Mouse (Mus musculus): ENCODE data around the gene Wdr70. TPM values are rescaled to one million over a fixed set of nuclear protein-coding genes. Genes with fewer than 3 reads are reported as not detected.

The Wdr70 gene
- polyA plus RNA-seq, 1 experiment from 2014 or later: 54.9 TPM

DNA sequence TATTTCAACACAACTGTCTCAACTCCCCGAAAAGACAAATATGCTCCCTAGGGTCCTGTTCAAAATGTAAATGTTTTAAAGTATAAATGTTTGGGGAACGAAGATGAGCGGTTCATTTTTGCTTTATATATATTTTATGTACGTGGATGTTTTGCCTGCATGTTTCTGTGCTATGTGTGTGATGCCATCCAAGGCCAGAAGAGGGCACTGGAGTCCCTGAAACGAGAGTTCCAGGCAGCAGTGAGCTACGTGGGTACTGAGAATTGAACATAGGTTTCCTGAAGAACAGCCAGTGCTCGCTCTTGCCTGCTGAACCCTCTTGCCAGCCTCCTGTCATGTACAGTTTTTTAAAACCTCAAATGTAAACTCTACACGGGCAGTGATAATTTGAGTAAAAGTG is 124.6 kb downstream of the Wdr70 start:
- WGBS: 85% methylated on average over 8 of the region's 8 CpGs
- no peak overlapping the region for H3K9ac ChIP-seq
- H3K9me3 ChIP-seq: no peaks in the 10 kb centered on the region
- H3K4me3 ChIP-seq: no peak overlapping the region
- no peaks in the 10 kb centered on the region; the same call in 1 of the 2 replicates for H3K4me1 ChIP-seq
- H3K27me3 ChIP-seq: no peaks in the 10 kb centered on the region
- no peak overlapping the region for H3K4me2 ChIP-seq
- no peak overlapping the region for H3K27ac ChIP-seq
- ATAC-seq (ENCODE audit: insufficient number of reproducible peaks, low FRiP score, low TSS enrichment, low read depth): no peak
- H3K36me3 ChIP-seq: 0 out of 2 replicates have a peak, but pooled peaks cover 6% of the 10 kb centered on the region

DNA sequence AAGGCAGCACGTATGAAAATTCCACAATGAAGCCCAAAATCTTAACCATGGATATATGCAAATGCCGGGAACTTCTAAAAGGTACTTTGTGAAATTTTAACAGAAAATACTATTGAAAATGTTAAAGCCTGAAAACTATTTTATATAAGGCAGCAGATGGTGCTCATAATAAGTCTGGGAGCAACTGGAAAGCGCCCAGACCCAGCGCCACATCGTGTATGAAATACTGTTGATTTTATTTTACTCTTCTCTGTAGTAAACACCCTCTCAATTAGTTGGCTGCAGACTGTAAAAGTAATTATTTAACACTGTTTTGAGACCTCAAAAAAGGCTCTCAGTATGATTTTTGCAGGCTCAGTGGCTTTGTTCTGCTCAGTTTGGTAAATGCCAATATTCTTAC is 126.5 kb downstream of the Wdr70 start:
- 67% methylated on average over 5 of the region's 5 CpGs for WGBS

GRCm38 (mm10) chr15:7962786-7963185 is 136.2 kb downstream of the Wdr70 start:
- 76% methylated on average over 6 of the region's 6 CpGs for WGBS
- H3K9me3 ChIP-seq: no peaks in the 10 kb centered on the region
- ATAC-seq (ENCODE audit: insufficient number of reproducible peaks, low FRiP score, low TSS enrichment, low read depth): no peak
- H3K9ac ChIP-seq: no peak overlapping the region
- H3K36me3 ChIP-seq: no peaks in the 10 kb centered on the region
- H3K4me2 ChIP-seq: no peak overlapping the region
- H3K4me3 ChIP-seq: no peak overlapping the region
- no peaks in the 10 kb centered on the region for H3K27me3 ChIP-seq
- no peak overlapping the region for H3K27ac ChIP-seq
- no peaks in the 10 kb centered on the region for H3K4me1 ChIP-seq

More for the DNA sequence above, 126.5 kb downstream of the Wdr70 start:
- Histone ChIP-seq H3K9ac (no peak overlapping the region), H3K4me2 (no peak overlapping the region), H3K4me3 (no peak overlapping the region), H3K4me1 (no peaks in the 10 kb centered on the region; the same call in 1 of the 2 replicates), H3K9me3 (no peaks in the 10 kb centered on the region), H3K36me3 (0 out of 2 replicates have a peak, but pooled peaks cover 6% of the 10 kb centered on the region), H3K27me3 (no peaks in the 10 kb centered on the region), H3K27ac (no peak overlapping the region)
- no peak for ATAC-seq (ENCODE audit: insufficient number of reproducible peaks, low FRiP score, low TSS enrichment, low read depth)

- H3K4me1 ChIP-seq: no peaks in the 10 kb centered on the region
- H3K27ac ChIP-seq: no peak overlapping the region
- WGBS: 43% methylated on average over 2 of the region's 2 CpGs
- H3K9me3 ChIP-seq: no peaks in the 10 kb centered on the region
- H3K36me3 ChIP-seq: no peaks in the 10 kb centered on the region
- no peaks in the 10 kb centered on the region for H3K27me3 ChIP-seq
- H3K4me3 ChIP-seq: no peak overlapping the region
- ATAC-seq (ENCODE audit: insufficient number of reproducible peaks, low FRiP score, low TSS enrichment, low read depth): no peak
- H3K9ac ChIP-seq: no peak overlapping the region
- H3K4me2 ChIP-seq: no peak overlapping the region
These were observed 137.5 kb downstream of the Wdr70 start for GRCm38 (mm10) chr15:7961489-7961888.

DNA sequence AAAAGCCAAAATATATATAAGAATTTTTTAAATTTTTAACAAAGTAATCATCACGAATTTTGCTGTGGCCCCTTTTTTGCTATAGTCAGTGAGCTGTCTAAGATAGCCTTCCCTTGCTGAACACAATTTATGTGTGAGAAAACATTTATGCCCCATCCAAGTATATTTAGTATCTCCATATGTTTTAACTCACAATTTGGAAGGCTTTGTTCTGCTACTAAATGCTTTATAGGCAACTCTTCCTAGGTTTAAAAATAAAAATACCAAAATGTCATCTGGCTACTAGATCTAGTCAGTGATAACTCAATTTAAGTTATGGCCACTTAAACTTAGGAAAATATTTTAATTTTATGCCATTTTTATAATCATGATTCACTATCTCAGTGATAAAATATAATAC is 142.1 kb downstream of the Wdr70 start:
- Histone ChIP-seq H3K4me1 (no peaks in the 10 kb centered on the region), H3K27me3 (no peaks in the 10 kb centered on the region), H3K9me3 (no peaks in the 10 kb centered on the region), H3K4me2 (no peak overlapping the region), H3K9ac (no peak overlapping the region), H3K27ac (no peak overlapping the region), H3K36me3 (no peaks in the 10 kb centered on the region), H3K4me3 (no peak overlapping the region)
- WGBS: 65% methylated on average over 1 of the region's 1 CpGs
- no peak for ATAC-seq (ENCODE audit: insufficient number of reproducible peaks, low FRiP score, low TSS enrichment, low read depth)

DNA sequence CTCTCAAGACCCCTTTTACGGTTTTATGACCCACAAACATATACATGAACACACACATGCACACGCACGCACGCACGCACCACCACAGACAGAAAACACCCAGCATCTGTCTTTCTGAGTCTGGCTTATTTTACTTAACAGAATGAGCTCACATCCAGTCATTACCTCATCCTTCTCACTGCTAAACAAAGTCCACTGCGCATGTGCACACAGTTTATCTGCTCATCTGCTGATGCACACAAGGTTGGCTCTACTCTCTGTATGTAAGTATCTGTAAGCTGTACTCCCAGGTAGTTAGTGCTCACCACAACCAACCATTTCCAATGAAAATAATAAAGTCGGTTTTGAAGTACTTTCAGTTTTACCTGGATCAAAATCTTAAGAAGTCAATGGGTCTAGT is 148.4 kb downstream of the Wdr70 start:
- H3K36me3 ChIP-seq: no peaks in the 10 kb centered on the region
- 89% methylated on average over 7 of the region's 7 CpGs for WGBS
- ATAC-seq (ENCODE audit: insufficient number of reproducible peaks, low FRiP score, low TSS enrichment, low read depth): no peak
- H3K9ac ChIP-seq: no peak overlapping the region
- no peaks in the 10 kb centered on the region for H3K27me3 ChIP-seq
- H3K9me3 ChIP-seq: no peaks in the 10 kb centered on the region
- no peak overlapping the region for H3K4me2 ChIP-seq
- H3K4me3 ChIP-seq: no peak overlapping the region
- H3K4me1 ChIP-seq: no peaks in the 10 kb centered on the region
- H3K27ac ChIP-seq: no peak overlapping the region

GRCm38 (mm10) chr15:7941690-7942089 is 157.3 kb downstream of the Wdr70 start:
- 45% methylated on average over 3 of the region's 3 CpGs for WGBS
- no peak overlapping the region for H3K4me2 ChIP-seq
- ATAC-seq (ENCODE audit: insufficient number of reproducible peaks, low FRiP score, low TSS enrichment, low read depth): no peak
- H3K9me3 ChIP-seq: no peaks in the 10 kb centered on the region
- no peaks in the 10 kb centered on the region for H3K36me3 ChIP-seq
- H3K9ac ChIP-seq: no peak overlapping the region
- H3K27me3 ChIP-seq: no peaks in the 10 kb centered on the region
- no peak overlapping the region for H3K4me3 ChIP-seq
- H3K4me1 ChIP-seq: no peaks in the 10 kb centered on the region
- H3K27ac ChIP-seq: no peak overlapping the region

DNA sequence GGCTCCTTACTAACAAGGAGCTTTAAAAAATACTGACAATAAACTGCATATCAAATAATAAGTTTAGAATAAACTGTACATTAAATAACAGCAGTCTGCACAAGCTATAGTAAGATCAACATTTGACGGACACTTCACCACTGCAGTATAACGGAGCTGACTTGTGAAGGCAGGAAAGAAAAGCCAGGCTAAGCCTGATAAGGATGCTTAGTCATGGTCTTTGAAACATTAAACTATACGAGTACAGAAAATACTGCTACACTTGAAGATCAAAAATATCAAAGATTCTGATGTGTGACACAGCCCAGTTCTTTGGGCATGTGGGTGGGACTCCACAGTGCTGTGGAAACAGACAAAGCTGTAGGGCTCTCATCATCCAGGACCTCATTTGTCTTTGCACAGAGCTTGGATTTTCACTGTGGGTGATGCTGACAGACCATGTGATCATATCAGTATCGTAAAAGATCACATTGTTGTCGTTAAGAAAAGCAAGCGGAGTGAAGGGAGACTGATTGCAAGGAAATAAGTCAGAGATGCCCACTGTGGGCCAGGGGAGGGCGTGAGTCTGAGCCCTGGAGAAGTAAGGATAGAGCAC is 163.3 kb downstream of the Wdr70 start:
- Histone ChIP-seq H3K4me3 (no peak overlapping the region), H3K4me1 (peaks cover 9% of the 10 kb centered on the region; the same call in 1 of the 2 replicates), H3K36me3 (no peaks in the 10 kb centered on the region), H3K27me3 (no peaks in the 10 kb centered on the region), H3K4me2 (no peak overlapping the region), H3K27ac (no peak overlapping the region), H3K9ac (no peak overlapping the region), H3K9me3 (no peaks in the 10 kb centered on the region)
- no peak for ATAC-seq (ENCODE audit: insufficient number of reproducible peaks, low FRiP score, low TSS enrichment, low read depth)
- WGBS: 70% methylated on average over 7 of the region's 7 CpGs

DNA sequence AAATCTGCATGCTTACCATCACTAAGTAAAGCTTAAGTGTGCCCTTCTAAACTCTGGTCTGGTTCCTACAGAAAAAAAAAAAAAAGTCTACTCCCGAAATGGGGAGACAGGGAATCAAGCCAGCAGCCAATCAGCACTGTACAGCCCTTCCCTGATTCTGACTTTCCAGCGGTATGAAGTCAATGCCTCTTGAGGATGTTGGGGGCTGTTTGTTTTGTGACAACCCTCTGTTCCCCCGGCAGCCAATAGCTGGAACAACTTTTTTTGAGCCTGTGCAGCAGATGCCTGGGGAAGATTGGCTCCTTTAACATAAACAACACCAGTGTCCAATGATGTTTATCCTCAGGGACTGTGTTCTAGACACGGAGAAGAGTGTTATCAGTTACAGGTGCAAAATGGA is 164.4 kb downstream of the Wdr70 start:
- no peaks in the 10 kb centered on the region for H3K9me3 ChIP-seq
- H3K27ac ChIP-seq: no peak overlapping the region
- H3K4me3 ChIP-seq: no peak overlapping the region
- H3K9ac ChIP-seq: no peak overlapping the region
- no peak overlapping the region for H3K4me2 ChIP-seq
- H3K4me1 ChIP-seq: peaks cover 9% of the 10 kb centered on the region; the same call in 1 of the 2 replicates
- no peaks in the 10 kb centered on the region for H3K36me3 ChIP-seq
- H3K27me3 ChIP-seq: no peaks in the 10 kb centered on the region
- WGBS: 32% methylated on average over 4 of the region's 4 CpGs
- ATAC-seq (ENCODE audit: insufficient number of reproducible peaks, low FRiP score, low TSS enrichment, low read depth): no peak

DNA sequence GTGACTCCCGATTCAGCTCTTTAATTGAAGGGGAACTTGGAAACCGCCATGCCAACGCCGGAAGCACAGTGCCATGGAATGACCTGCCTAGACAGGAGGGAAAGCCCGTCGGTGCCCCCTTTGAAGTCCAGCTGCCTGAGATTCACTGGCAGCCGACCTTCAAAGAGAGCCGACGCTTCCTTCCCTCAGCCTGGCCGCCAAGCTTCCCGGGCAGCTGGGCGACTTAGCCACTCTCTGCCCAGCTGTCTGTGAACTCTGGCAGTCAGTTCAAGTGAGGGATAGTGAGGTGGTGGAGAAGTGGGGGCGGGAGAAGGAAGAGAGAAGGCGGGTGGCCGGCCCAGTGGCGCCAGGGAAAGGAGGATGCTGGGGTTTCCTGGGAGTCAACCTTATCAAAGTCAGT is 164.9 kb downstream of the Wdr70 start:
- H3K36me3 ChIP-seq: no peaks in the 10 kb centered on the region
- peaks cover 9% of the 10 kb centered on the region; the same call in 1 of the 2 replicates for H3K4me1 ChIP-seq
- H3K27me3 ChIP-seq: no peaks in the 10 kb centered on the region
- WGBS: 27% methylated on average over 16 of the region's 16 CpGs
- H3K9ac ChIP-seq: no peak overlapping the region
- no peak overlapping the region for H3K4me3 ChIP-seq
- ATAC-seq (ENCODE audit: insufficient number of reproducible peaks, low FRiP score, low TSS enrichment, low read depth): no peak
- peak overlapping the region; percentile 27 for H3K4me2 ChIP-seq
- no peak overlapping the region for H3K27ac ChIP-seq
- H3K9me3 ChIP-seq: no peaks in the 10 kb centered on the region

DNA sequence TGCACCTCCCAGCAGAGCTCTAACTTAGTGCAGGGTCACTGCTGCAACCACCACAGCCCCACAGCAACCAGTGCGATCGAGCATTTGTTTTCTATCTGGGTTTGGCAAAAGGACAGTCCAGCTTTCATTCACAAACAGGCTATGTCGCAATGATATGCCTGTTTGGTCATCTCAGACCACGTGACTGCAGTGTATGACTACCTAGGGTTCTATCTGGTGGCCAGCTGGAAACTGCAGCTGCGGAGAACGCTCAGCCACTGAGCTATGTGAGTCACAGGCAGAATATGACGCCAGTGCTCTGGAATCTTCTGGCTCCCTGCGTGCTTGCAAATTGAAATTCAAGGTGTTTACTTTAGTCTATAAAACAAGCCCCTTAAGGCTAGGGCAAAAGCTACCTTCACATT is 167.4 kb downstream of the Wdr70 start:
- WGBS: 34% methylated on average over 8 of the region's 8 CpGs
- Histone ChIP-seq H3K4me2 (no peak overlapping the region), H3K4me1 (peaks cover 9% of the 10 kb centered on the region; the same call in 1 of the 2 replicates), H3K9ac (no peak overlapping the region), H3K36me3 (no peaks in the 10 kb centered on the region), H3K9me3 (no peaks in the 10 kb centered on the region), H3K4me3 (no peak overlapping the region), H3K27ac (no peak overlapping the region), H3K27me3 (no peaks in the 10 kb centered on the region)
- ATAC-seq (ENCODE audit: insufficient number of reproducible peaks, low FRiP score, low TSS enrichment, low read depth): peak; percentile 72; the same call in 1 of the 2 replicates

- Histone ChIP-seq H3K9me3 (no peaks in the 10 kb centered on the region), H3K27ac (no peak overlapping the region), H3K4me1 (no peaks in the 10 kb centered on the region), H3K4me3 (no peak overlapping the region), H3K9ac (no peak overlapping the region), H3K27me3 (no peaks in the 10 kb centered on the region), H3K36me3 (no peaks in the 10 kb centered on the region; the same call in 1 of the 2 replicates), H3K4me2 (no peak overlapping the region)
- ATAC-seq (ENCODE audit: insufficient number of reproducible peaks, low FRiP score, low TSS enrichment, low read depth): no peak
- WGBS: 92% methylated on average over 4 of the region's 4 CpGs
These were observed 173.6 kb downstream of the Wdr70 start for GRCm38 (mm10) chr15:7925382-7925781.

DNA sequence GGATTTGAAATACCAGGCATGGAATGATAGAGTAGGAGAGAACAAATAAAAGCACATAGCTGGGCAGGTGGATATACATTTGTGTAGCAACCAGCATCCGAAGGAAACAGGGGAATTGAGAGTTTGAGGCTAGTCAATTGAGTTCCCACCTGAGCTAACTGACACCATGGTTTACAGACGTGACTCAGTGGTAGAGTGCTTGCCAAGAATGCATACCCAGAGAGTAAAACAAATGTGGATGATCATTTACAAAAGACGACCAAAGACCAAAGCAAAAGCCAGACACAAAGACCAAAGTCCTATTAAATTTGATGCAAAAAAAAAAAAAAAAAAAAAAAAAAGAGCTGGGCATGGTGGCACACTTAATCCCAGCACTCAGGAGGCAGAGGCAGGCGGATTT is 175.7 kb downstream of the Wdr70 start:
- H3K27me3 ChIP-seq: no peaks in the 10 kb centered on the region
- H3K9me3 ChIP-seq: no peaks in the 10 kb centered on the region
- 94% methylated on average over 4 of the region's 4 CpGs for WGBS
- H3K4me2 ChIP-seq: no peak overlapping the region
- H3K9ac ChIP-seq: no peak overlapping the region
- H3K27ac ChIP-seq: no peak overlapping the region
- no peak overlapping the region for H3K4me3 ChIP-seq
- ATAC-seq (ENCODE audit: insufficient number of reproducible peaks, low FRiP score, low TSS enrichment, low read depth): no peak
- H3K4me1 ChIP-seq: no peaks in the 10 kb centered on the region
- peaks cover 3% of the 10 kb centered on the region; the same call in 1 of the 2 replicates for H3K36me3 ChIP-seq

All from limb, embryonic 15.5 days (tissue).